Mouse (Mus musculus): ENCODE measurements at regions not wholly inside any gene's neighbourhood (a gene's known extent, or its start where the extent isn't known, plus 50 kb on each side); places are given as distances from the start of the nearest gene placed in this dataset.

DNA sequence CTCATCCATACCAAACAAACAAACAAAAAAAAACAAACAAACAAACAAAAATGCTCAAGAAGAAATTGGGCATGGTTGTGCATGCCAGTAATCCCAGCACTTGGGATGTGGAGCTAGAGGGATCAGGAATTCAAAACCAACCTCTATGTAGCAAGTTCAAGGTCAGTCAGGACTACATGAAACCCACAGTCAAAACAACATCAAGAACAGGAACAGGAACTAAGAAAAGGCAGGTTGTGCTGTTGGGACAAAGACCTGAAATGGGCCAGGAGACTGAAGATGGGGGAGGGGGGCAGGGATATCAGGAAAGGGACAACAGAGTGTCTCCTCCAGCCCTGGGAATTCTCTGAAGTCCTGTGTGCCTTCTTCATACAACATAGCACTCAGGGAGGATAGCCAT lies 87.8 kb upstream of the Rbpj start:
- TF ChIP-seq CTCF (IDR thresholded peaks at IDR 0.05; ENCODE audit: low read depth, low read length), result no peak
- TF ChIP-seq POLR2A (IDR thresholded peaks at IDR 0.05; ENCODE audit: borderline replicate concordance, low read depth, low read length), result no peak
- Histone ChIP-seq H3K4me1 (ENCODE audit: control insufficient read depth, insufficient read depth, low read length) (peaks cover 73% of the 10 kb centered on the region), H3K4me3 (ENCODE audit: insufficient read depth, low read length) (no peak overlapping the region), H3K27ac (ENCODE audit: insufficient read depth, low read depth, low read length) (peak overlapping the region; percentile 74)

DNA sequence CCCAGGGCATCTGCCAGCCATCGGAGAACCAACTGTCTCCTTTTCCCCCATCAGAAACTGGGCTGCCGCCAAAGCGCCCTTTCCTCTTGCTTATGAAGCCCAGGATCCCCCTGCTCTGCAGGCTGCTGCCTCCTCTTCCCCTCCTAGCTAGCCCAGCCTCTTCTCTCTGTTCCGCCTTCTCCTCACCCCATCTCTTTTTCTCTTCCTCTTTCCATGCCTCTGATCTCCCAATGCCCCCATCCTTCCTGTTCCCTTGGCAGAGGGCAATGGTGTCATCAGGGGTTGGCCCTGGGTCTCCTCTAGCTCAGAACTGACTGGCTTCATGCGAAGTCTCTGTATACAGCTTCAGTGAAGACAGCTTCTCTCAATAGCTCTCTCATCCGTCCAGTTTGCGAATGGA lies 87.4 kb upstream of the Rbpj start:
- TF ChIP-seq CTCF (IDR thresholded peaks at IDR 0.05; ENCODE audit: low read depth, low read length) (no peak), POLR2A (IDR thresholded peaks at IDR 0.05; ENCODE audit: borderline replicate concordance, low read depth, low read length) (no peak)
- peak overlapping the region; percentile 81 for H3K27ac ChIP-seq (ENCODE audit: insufficient read depth, low read depth, low read length)
- no peak overlapping the region for H3K4me3 ChIP-seq (ENCODE audit: insufficient read depth, low read length)
- peaks cover 73% of the 10 kb centered on the region for H3K4me1 ChIP-seq (ENCODE audit: control insufficient read depth, insufficient read depth, low read length)

DNA sequence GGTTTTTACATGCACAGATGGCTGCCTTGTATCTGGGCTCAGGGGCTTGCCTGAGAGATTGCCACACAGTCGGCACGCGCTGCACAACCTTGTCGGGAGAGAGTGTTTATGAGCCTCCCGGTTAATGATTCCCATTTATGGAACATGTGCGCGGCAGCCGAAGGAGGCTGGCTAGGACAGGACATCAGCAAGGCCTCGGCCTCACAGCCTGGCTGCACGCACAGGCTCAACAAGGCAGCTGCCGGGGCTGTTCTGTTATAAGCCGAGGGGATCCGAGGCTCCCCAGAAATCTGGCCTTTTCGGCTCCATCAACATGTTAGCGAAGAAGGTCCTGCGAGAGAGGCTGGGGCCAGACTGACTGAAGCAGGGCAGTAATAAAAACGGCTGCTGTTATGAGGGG lies 86.3 kb upstream of the Rbpj start:
- Histone ChIP-seq H3K27ac (ENCODE audit: insufficient read depth, low read depth, low read length) (peak overlapping the region; percentile 81), H3K4me1 (ENCODE audit: control insufficient read depth, insufficient read depth, low read length) (peaks cover 82% of the 10 kb centered on the region)
- TF ChIP-seq CTCF (IDR thresholded peaks at IDR 0.05; ENCODE audit: low read depth, low read length) (no peak), POLR2A (IDR thresholded peaks at IDR 0.05; ENCODE audit: borderline replicate concordance, low read depth, low read length) (no peak)

DNA sequence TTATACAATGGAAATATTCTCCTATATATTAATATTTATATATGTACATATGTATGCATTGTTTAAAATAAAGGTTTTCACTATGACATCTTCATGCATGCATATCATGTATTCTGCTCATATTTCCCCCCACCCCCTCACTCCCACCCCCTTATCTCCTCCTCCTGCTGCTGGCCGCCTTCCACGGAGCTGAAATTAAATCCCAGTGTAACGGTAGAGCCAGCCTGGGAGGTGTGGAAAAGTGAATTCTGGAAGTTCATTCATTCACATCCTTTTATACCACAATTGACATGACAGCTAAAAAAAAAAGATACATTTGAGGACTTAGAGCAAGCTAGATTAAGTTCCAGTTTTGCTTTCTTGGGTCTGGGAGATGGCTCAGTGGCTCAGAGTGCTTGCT lies 85.7 kb upstream of the Rbpj start:
- Histone ChIP-seq H3K27ac (ENCODE audit: insufficient read depth, low read depth, low read length) (no peak overlapping the region), H3K4me1 (ENCODE audit: control insufficient read depth, insufficient read depth, low read length) (peaks cover 88% of the 10 kb centered on the region), H3K4me3 (ENCODE audit: insufficient read depth, low read length) (no peak overlapping the region)
- TF ChIP-seq CTCF (IDR thresholded peaks at IDR 0.05; ENCODE audit: low read depth, low read length), result no peak
- TF ChIP-seq POLR2A (IDR thresholded peaks at IDR 0.05; ENCODE audit: borderline replicate concordance, low read depth, low read length), result no peak

More for the DNA sequence above, 86.3 kb upstream of the Rbpj start:
- H3K4me3 ChIP-seq (ENCODE audit: insufficient read depth, low read length), result no peak overlapping the region

DNA sequence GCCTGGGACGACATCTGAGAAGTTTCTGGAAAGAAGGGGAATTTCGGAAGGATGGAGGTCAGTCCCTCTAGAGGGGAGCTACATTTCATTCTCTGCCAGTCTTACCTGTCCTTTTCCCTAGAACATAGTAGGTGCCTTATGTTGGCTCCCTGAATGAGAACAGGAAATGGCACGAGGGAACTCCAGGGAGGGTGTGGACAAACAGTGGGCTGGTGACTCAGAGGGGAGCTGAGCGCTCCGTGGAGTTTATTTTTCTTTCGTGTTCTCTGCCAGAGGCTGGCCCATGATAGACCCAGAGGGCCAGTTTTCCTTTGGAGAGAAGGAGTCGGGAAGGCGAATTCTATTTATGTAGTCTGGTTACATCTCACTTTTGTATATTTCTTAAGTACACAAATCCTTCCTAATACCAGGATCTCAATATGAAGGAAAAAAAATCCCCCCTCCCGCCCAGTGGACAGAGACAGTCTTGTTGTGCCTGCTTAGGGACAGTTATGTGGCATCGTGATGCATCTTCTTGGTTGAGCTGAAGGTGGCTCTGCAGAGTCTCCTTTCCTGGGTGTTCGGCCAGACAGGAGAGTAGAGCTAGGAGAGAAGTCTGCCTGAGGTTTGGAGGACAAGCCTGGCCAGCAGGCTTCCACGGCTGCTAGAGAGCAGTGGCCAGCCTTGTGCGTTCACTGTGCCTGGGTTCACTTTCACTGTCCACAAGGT lies 84.3 kb upstream of the Rbpj start:
- Histone ChIP-seq H3K27ac (ENCODE audit: insufficient read depth, low read depth, low read length) (peak overlapping the region; percentile 46), H3K4me3 (ENCODE audit: insufficient read depth, low read length) (no peak overlapping the region), H3K4me1 (ENCODE audit: control insufficient read depth, insufficient read depth, low read length) (peaks cover 90% of the 10 kb centered on the region)
- TF ChIP-seq POLR2A (IDR thresholded peaks at IDR 0.05; ENCODE audit: borderline replicate concordance, low read depth, low read length) (no peak), CTCF (IDR thresholded peaks at IDR 0.05; ENCODE audit: low read depth, low read length) (no peak)

DNA sequence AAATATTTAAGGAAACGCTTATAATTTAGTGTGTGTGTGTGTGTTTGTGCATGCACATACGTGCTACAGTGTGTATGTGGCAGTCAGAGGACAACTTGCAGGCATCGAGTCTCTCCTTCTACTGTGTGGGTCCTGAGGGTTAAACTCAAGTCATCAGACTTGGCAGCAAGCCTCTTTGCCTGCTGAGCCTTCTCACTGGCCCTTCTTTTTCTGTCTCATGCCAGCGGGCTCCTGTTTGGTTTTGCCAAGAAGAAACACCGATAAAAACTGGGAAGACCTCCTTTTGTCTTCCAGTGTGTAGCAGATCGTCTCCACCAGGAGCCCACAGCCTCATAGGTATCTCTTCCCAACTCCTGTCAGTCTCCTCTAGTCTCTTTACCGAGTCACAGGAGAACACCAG lies 81.9 kb upstream of the Rbpj start:
- H3K4me1 ChIP-seq (ENCODE audit: control insufficient read depth, insufficient read depth, low read length), result peaks cover 75% of the 10 kb centered on the region
- peak overlapping the region; percentile 91 for H3K27ac ChIP-seq (ENCODE audit: insufficient read depth, low read depth, low read length)
- H3K4me3 ChIP-seq (ENCODE audit: insufficient read depth, low read length), result no peak overlapping the region
- TF ChIP-seq CTCF (IDR thresholded peaks at IDR 0.05; ENCODE audit: low read depth, low read length), result no peak
- no peak for TF ChIP-seq POLR2A (IDR thresholded peaks at IDR 0.05; ENCODE audit: borderline replicate concordance, low read depth, low read length)

DNA sequence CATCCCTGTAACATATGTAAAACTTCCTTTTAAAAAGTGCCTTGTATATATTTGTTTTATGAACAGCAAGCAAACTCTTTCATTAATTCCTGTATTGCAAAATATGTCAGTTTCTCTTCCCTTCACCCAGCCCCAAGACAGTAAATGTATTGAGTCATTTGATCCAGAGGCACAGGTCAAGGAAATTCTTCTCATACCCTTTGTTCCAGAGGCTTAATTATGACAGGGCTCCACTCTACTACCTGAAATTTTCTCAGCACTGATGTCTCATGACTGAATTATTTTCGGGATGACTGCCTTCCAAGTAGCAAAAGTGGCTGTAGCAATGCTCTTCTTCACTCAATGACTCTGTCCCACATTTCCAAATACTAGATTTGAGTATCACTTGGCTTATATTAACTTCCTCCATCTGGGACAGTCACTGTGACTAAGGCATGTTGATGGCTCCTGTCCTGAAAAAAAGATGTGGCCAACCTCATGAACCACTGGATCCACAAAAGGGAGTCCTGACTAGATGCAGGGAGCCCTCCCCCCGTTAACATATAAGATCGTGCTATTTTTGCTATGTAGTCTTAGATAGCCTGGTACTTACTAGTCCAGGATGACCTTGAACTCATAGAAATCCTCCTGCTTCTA lies 80.3 kb upstream of the Rbpj start:
- no peak for TF ChIP-seq POLR2A (IDR thresholded peaks at IDR 0.05; ENCODE audit: borderline replicate concordance, low read depth, low read length)
- TF ChIP-seq CTCF (IDR thresholded peaks at IDR 0.05; ENCODE audit: low read depth, low read length), result no peak
- no peak overlapping the region for H3K4me3 ChIP-seq (ENCODE audit: insufficient read depth, low read length)
- H3K4me1 ChIP-seq (ENCODE audit: control insufficient read depth, insufficient read depth, low read length), result peaks cover 61% of the 10 kb centered on the region
- peak overlapping the region; percentile 91 for H3K27ac ChIP-seq (ENCODE audit: insufficient read depth, low read depth, low read length)

DNA sequence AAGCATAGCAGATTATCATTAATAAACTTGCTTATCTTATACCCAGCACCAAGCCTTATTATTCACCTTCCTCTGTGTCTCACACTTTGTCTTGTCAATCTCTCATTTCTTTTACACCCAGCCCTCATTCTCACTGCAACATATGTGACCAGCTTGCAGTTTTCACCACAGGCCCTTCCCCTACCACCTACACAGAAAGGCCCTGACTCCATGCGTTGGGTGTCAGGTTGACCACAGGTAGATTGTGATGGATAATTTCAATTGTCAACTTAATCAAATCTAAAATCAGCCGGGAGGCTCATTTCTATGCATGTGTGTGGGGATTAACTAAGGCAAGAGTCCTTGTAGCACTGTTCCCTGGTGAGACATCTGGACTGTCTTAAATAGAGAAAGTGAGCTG lies 72.4 kb upstream of the Rbpj start:
- H3K4me1 ChIP-seq (ENCODE audit: control insufficient read depth, insufficient read depth, low read length), result peaks cover 32% of the 10 kb centered on the region
- H3K4me3 ChIP-seq (ENCODE audit: insufficient read depth, low read length), result no peak overlapping the region
- H3K27ac ChIP-seq (ENCODE audit: insufficient read depth, low read depth, low read length), result peak overlapping the region; percentile 26
- TF ChIP-seq CTCF (IDR thresholded peaks at IDR 0.05; ENCODE audit: low read depth, low read length) (no peak), POLR2A (IDR thresholded peaks at IDR 0.05; ENCODE audit: borderline replicate concordance, low read depth, low read length) (no peak)

DNA sequence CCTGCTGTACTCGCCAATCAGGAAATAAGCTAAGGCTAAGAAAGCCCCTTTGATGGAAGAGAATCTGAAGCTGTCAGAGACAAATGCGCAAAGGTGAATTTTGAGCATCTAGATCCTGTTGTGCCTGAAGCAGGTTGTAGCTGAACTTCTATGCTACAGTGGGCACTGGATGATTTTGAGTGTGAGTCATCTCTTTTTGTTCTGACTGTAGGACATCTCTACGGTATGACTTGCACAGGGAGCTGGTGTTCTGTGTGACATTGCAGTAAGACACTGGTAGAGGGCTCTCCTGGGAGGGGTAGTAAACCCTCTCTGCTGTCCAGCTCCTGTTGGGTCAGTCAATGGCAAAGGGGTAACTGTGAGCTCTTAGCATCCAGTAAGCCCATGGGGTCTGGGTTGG lies 71.4 kb upstream of the Rbpj start:
- H3K4me1 ChIP-seq (ENCODE audit: control insufficient read depth, insufficient read depth, low read length), result peaks cover 40% of the 10 kb centered on the region
- H3K27ac ChIP-seq (ENCODE audit: insufficient read depth, low read depth, low read length), result no peak overlapping the region
- H3K4me3 ChIP-seq (ENCODE audit: insufficient read depth, low read length), result no peak overlapping the region
- TF ChIP-seq CTCF (IDR thresholded peaks at IDR 0.05; ENCODE audit: low read depth, low read length) (no peak), POLR2A (IDR thresholded peaks at IDR 0.05; ENCODE audit: borderline replicate concordance, low read depth, low read length) (no peak)

DNA sequence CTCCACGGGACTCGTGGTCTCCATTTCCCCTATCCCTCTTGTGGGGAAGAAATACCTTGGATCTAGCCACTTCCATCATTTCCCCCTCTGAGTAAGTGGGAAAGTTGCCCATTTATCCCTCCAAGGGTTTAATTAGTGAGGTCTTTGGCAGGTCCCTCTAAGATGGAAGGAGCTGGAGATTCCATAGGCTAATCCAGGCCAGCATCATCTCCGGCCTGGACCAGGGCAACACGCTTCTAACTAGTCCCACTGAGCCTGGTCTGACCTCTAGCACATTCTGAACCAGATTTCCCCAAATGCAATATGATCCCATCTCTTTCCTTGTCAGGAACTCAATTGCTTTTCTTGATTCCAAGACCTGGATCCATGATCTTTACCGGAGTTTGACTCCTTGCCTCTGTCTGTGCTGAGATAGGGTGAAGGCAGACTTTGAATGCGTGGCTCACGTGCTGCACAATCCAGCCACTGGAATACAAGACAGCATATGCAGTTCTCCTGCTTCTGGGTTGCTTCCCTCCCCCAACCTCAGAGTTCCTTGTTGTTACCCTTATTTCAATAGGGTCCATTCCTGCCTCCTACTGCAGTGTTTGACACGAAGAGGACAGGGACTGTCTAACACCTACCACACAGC lies 67.4 kb upstream of the Rbpj start:
- peaks cover 62% of the 10 kb centered on the region for H3K4me1 ChIP-seq (ENCODE audit: control insufficient read depth, insufficient read depth, low read length)
- H3K4me3 ChIP-seq (ENCODE audit: insufficient read depth, low read length), result no peak overlapping the region

More for the DNA sequence above, 67.4 kb upstream of the Rbpj start:
- H3K27ac ChIP-seq (ENCODE audit: insufficient read depth, low read depth, low read length), result no peak overlapping the region
- no peak for TF ChIP-seq CTCF (IDR thresholded peaks at IDR 0.05; ENCODE audit: low read depth, low read length)
- no peak for TF ChIP-seq POLR2A (IDR thresholded peaks at IDR 0.05; ENCODE audit: borderline replicate concordance, low read depth, low read length)
